Mouse (Mus musculus) liver, embryonic 11.5 days (tissue): Measurements from ENCODE around the gene Cyb5b. TPM values are rescaled to one million over a fixed set of nuclear protein-coding genes. Genes with fewer than 3 reads are reported as not detected.

Experiments used
- ATAC-seq: fragments of 200-750 bp; cut with Nextera tagmentation; replicated peaks from 2 replicates; pipeline ENCODE4 v1.8.0; 2017; ENCODE audit warnings: moderate number of reproducible peaks, mild to moderate bottlenecking, moderate TSS enrichment, moderate library complexity; ENCODE audit not compliant: low FRiP score
- DNase-seq: peaks from one replicate; pipeline ENCODE4 v3.0.0-alpha.2; 2017; ENCODE audit warnings: low spot score
- H3K27ac ChIP-seq: fragments of 300-500 bp; sonication (generic); 2 replicates; pipeline ENCODE4 v1.5.1; 2014; ENCODE audit warnings: mild to moderate bottlenecking, low read depth, low read length, control low read depth
- H3K27me3 ChIP-seq: fragments of 300-500 bp; sonication (generic); replicated peaks from 2 replicates; pipeline ENCODE4 v1.6.1; 2014; ENCODE audit warnings: low read length, mixed read lengths; ENCODE audit not compliant: control insufficient read depth, insufficient read depth
- H3K36me3 ChIP-seq: fragments of 300-500 bp; sonication (generic); 2 replicates; pipeline ENCODE4 v1.6.1; 2014; ENCODE audit warnings: mild to moderate bottlenecking, low read length, moderate library complexity, mixed read lengths; ENCODE audit not compliant: control insufficient read depth, insufficient read depth
- H3K4me1 ChIP-seq: fragments of 300-500 bp; sonication (generic); replicated peaks from 2 replicates; pipeline ENCODE4 v1.6.1; 2014; ENCODE audit warnings: low read length, mixed read lengths; ENCODE audit not compliant: control insufficient read depth, insufficient read depth
- H3K4me2 ChIP-seq: fragments of 300-500 bp; sonication (generic); 2 replicates; pipeline ENCODE4 v1.6.1; 2014; ENCODE audit warnings: mild to moderate bottlenecking, control low read depth, moderate library complexity
- H3K4me3 ChIP-seq: fragments of 300-500 bp; sonication (generic); 2 replicates; pipeline ENCODE4 v1.5.1; 2014; ENCODE audit warnings: low read depth, low read length, control low read depth
- H3K9ac ChIP-seq: fragments of 300-500 bp; sonication (generic); 2 replicates; pipeline ENCODE4 v1.6.1; 2014; ENCODE audit warnings: low read depth, low read length, control low read depth
- H3K9me3 ChIP-seq: fragments of 300-500 bp; sonication (generic); 2 replicates; pipeline ENCODE4 v1.6.1; 2016; ENCODE audit warnings: low read length, inconsistent platforms, mixed read lengths; ENCODE audit not compliant: control insufficient read depth
- WGBS: fragments of 180-500 bp; shearing (Covaris S2); extraction: QIAGEN DNeasy Blood & Tissue Kit; methylation state at CpG from one replicate; pipeline ENCODE4 v1.1.7; 2014; 5-methylcytosine and 5-hydroxymethylcytosine counted together
- polyA plus RNA-seq: library from polyadenylated mRNA; unstranded; fragments of >200 nt; fragmentation: Nextera tagmentation; extraction: Ambion mirVana; gene quantifications from 2 replicates; pipeline ENCODE4 v1.2.1, GENCODE M21; 2014

The Cyb5b gene
- polyA plus RNA-seq, 1 experiment from 2014 or later, result 77.1 TPM

GRCm38 (mm10) chr8:107219078-107219477, 68.6 kb downstream of the Cyb5b start:
- Histone ChIP-seq H3K9ac (no peak overlapping the region), H3K27ac (no peak overlapping the region), H3K4me2 (no peak overlapping the region), H3K36me3 (no peaks in the 10 kb centered on the region), H3K27me3 (no peaks in the 10 kb centered on the region), H3K4me1 (peaks cover 9% of the 10 kb centered on the region), H3K9me3 (no peaks in the 10 kb centered on the region), H3K4me3 (no peak overlapping the region)
- 59% methylated on average over 2 of the region's 2 CpGs for WGBS
- DNase-seq, result no peak
- no peak for ATAC-seq

GRCm38 (mm10) chr8:107221924-107222851, 71.7 kb downstream of the Cyb5b start:
- H3K27me3 ChIP-seq, result no peaks in the 10 kb centered on the region
- H3K4me2 ChIP-seq, result no peak overlapping the region
- no peaks in the 10 kb centered on the region for H3K36me3 ChIP-seq
- no peak overlapping the region; the same call in 1 of the 2 replicates for H3K27ac ChIP-seq
- no peak for DNase-seq
- H3K9me3 ChIP-seq, result no peaks in the 10 kb centered on the region
- ATAC-seq, result 0 out of 2 replicates have a peak, but pooled peaks have one; percentile 23
- no peak overlapping the region for H3K4me3 ChIP-seq
- no peak overlapping the region for H3K9ac ChIP-seq
- 23% methylated on average over 8 of the region's 8 CpGs for WGBS
- H3K4me1 ChIP-seq, result peaks cover 9% of the 10 kb centered on the region

- 36% methylated on average over 9 of the region's 9 CpGs for WGBS
- H3K9me3 ChIP-seq, result no peaks in the 10 kb centered on the region
- DNase-seq, result no peak
- no peak for ATAC-seq
- H3K9ac ChIP-seq, result no peak overlapping the region
- H3K27me3 ChIP-seq, result no peaks in the 10 kb centered on the region
- no peak overlapping the region for H3K4me3 ChIP-seq
- peaks cover 5% of the 10 kb centered on the region for H3K4me1 ChIP-seq
- H3K36me3 ChIP-seq, result no peaks in the 10 kb centered on the region
- H3K4me2 ChIP-seq, result no peak overlapping the region
- no peak overlapping the region; the same call in 1 of the 2 replicates for H3K27ac ChIP-seq
These were observed 75.7 kb downstream of the Cyb5b start for GRCm38 (mm10) chr8:107226183-107226582.

- H3K4me3 ChIP-seq, result no peak overlapping the region
- H3K36me3 ChIP-seq, result no peaks in the 10 kb centered on the region
- no peaks in the 10 kb centered on the region for H3K9me3 ChIP-seq
- no peak overlapping the region for H3K4me2 ChIP-seq
- ATAC-seq, result no peak
- H3K27me3 ChIP-seq, result no peaks in the 10 kb centered on the region
- peaks cover 5% of the 10 kb centered on the region for H3K4me1 ChIP-seq
- no peak overlapping the region for H3K9ac ChIP-seq
- 54% methylated on average over 11 of the region's 11 CpGs for WGBS
- H3K27ac ChIP-seq, result no peak overlapping the region
- DNase-seq, result no peak
These were observed 76.7 kb downstream of the Cyb5b start for GRCm38 (mm10) chr8:107227011-107227626.

- no peaks in the 10 kb centered on the region for H3K27me3 ChIP-seq
- no peaks in the 10 kb centered on the region for H3K9me3 ChIP-seq
- no peaks in the 10 kb centered on the region for H3K36me3 ChIP-seq
- DNase-seq, result no peak
- ATAC-seq, result no peak
- 86% methylated on average over 3 of the region's 3 CpGs for WGBS
- H3K27ac ChIP-seq, result no peak overlapping the region
- H3K9ac ChIP-seq, result no peak overlapping the region
- no peak overlapping the region for H3K4me2 ChIP-seq
- H3K4me1 ChIP-seq, result no peaks in the 10 kb centered on the region
- no peak overlapping the region for H3K4me3 ChIP-seq
These were observed 82.8 kb downstream of the Cyb5b start for GRCm38 (mm10) chr8:107233251-107233650.

- Histone ChIP-seq H3K4me1 (no peaks in the 10 kb centered on the region), H3K4me2 (no peak overlapping the region), H3K4me3 (no peak overlapping the region), H3K36me3 (no peaks in the 10 kb centered on the region), H3K9me3 (no peaks in the 10 kb centered on the region), H3K9ac (no peak overlapping the region), H3K27ac (no peak overlapping the region), H3K27me3 (no peaks in the 10 kb centered on the region)
- ATAC-seq, result no peak
- 57% methylated on average over 2 of the region's 2 CpGs for WGBS
- no peak for DNase-seq
These were observed 83.3 kb downstream of the Cyb5b start for GRCm38 (mm10) chr8:107233718-107234117.

Other genes starting within 250 kb of the Cyb5b start
- 4.2 and 4.9 TPM in 2 replicates for gene Sntb2, start 214.9 kb upstream of the Cyb5b start, polyA plus RNA-seq
- gene Vps4a, start 119.4 kb upstream of the Cyb5b start, polyA plus RNA-seq, result 49.8 and 52.4 TPM in 2 replicates
- gene Pdf, start 102.0 kb upstream of the Cyb5b start, polyA plus RNA-seq, result 44.9 and 45.5 TPM in 2 replicates
- 40.4 and 40.6 TPM in 2 replicates for gene Cog8, start 94.0 kb upstream of the Cyb5b start, polyA plus RNA-seq
- gene Nip7, start 93.8 kb upstream of the Cyb5b start, polyA plus RNA-seq, result 131 and 132 TPM in 2 replicates
- 4.8 and 5.9 TPM in 2 replicates for gene Tmed6, start 85.0 kb upstream of the Cyb5b start, polyA plus RNA-seq
- 8.7 and 11.3 TPM in 2 replicates for gene Terf2, start 54.1 kb upstream of the Cyb5b start, polyA plus RNA-seq
- 6.2 and 8.2 TPM in 2 replicates for gene Nfat5, start 142.8 kb downstream of the Cyb5b start, polyA plus RNA-seq